Mouse (Mus musculus) adipocyte (in vitro differentiated cells): ENCODE measurements around the gene Gm10697.
"Not testable (repeated sequence)": the region's sequence is repeated elsewhere in the genome, so short reads cannot be mapped to it uniquely, and the experiment has no call there.

Experiments used
- DNase-seq: peaks from one replicate; pipeline ENCODE4 v3.0.0-alpha.2; 2016; ENCODE audit warnings: low spot score

Gene Gm10697

DNA sequence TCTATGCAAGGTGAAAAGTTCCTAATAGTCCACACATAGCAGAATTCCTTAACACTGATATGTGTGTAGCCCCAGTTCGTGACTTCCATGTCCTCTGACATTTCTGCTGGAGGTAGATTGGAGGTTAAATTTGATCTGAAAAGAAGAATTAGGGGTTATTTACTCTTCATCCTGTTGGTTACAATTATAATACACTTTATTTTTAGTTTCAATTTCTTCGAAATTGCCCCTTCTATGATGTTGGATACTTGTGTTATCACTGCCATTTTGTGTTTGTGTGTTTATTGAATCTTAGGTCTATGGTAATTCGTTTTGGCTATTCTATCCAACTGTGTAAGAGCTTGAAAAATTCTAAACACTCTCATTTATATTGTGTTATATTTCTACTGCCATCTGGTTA lies at the start of gene Gm10697:
Gm10697 (minus strand) TSS at position 101 of the 400 bp plus-strand sequence.
- not testable (repeated sequence) for DNase-seq

DNA sequence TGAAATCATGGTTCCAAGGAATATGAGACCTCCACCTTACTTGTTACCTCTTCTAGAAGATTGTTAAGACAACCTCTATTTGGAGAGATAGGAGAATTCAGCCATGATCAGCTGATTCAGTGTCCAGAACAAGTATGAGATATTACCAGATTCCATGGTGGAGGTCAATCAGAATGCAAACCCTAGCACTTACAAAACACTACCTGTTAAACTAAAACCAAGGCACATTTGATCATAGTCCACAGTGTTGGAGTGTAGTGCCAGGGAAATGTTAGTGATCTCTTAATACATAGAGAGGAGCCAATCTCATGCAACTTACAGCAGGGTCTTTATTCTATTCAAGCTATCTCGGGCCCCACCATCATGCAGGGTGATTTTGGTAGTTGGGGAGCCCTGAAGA lies 42.6 kb upstream of the Gm10697 start:
- not testable (repeated sequence) for DNase-seq

DNA sequence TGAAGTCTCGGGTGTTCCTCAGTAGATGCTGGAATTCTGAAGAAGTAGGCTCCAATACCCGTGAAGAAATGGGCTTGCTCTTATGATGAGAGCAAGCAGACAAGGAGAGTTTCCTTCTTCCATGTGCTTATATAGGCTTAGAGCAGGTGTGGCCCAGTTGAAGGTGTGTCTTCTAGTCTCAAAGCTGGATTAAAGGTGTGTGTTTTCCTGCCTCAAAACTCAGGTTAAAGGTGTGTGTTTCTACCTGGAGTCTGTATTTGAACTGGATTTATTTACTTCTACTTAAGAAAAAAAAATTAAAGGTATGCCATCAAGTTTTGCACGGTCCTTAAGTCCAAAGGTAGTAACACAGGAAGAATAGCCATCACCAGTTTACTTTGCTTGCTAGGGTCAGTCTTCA lies 17.7 kb downstream of the Gm10697 start, which contains the start of gene Gm9125:
Gm9125 (minus strand) TSS at position 101 of the 400 bp plus-strand sequence.
- not testable (repeated sequence) for DNase-seq

DNA sequence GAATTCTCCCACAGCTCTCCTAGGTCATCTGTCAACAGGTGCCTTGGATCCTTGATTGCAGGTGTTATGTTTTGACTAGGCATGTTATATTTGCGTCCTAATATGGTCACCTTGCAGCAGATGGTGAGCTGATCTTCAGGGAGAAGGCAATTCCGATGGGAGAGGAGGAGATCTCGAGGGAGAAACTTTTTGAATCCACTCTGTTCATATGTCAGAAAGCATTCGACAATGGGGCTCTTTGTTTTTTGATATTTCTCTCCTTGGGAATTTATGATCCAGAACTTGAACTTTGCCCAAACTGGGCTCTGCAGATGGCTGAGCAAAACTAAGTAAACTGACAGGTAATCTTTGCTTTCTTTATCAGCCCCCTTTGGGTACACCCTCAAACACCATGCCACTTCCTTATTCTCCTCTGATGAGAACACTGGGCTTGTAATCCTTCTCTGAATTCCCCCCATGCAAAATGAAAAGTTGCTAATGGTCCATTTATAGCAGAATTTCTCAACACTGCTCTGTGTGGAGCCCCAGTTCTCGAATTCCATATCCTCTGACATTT lies 22.8 kb downstream of the Gm10697 start:
- not testable (repeated sequence) for DNase-seq

DNA sequence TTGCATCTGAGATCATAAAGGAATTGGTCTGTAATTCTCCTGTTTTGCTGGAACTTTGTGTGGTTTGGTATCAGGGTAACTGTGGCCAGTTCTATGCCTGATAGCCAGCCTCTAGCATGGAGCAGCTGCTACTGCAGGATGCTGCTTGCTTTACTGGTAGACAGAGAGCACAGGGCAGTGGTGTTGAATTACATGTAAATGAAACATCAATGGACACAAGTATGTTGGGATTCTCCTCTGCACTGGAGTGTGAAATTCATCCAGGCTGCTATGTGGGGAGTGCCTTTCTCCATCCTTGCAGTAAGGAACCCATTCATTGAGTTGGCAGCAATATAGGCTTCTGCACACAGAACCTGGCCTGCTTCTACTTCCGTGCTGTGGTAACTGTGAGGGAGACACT lies 34.2 kb downstream of the Gm10697 start:
- DNase-seq, result not testable (repeated sequence)

DNA sequence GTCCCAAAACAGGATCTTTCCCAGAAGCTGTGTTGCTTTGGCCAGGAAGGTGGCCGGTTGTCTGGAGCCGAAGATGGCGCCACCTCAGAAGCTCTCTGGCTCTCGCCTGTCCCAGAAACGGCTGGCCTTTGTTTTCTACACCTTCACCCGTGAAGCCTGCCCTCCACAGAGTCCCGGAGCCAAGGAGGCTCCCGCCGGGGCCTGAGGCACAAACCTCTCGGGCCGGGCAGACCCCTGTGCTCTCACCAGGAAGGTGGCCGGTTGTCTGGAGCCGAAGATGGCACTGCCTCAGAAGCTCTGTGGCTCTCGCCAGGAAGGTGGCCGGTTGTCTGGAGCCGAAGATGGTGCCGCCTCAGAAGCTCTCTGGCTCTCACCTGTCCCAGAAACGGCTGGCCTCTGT lies 38.0 kb downstream of the Gm10697 start:
- not testable (repeated sequence) for DNase-seq
